Mouse (Mus musculus) hindbrain, embryonic 11.5 days (tissue): ENCODE measurements around the gene Trpm7. TPM values are rescaled to one million over a fixed set of nuclear protein-coding genes. Genes with fewer than 3 reads are reported as not detected.

ENCODE experiments used
- ATAC-seq: fragments of 200-750 bp; cut with Nextera tagmentation; 2 replicates; pipeline ENCODE4 v1.8.0; 2017; ENCODE audit warnings: mild to moderate bottlenecking, moderate TSS enrichment, moderate library complexity; ENCODE audit not compliant: low FRiP score
- DNase-seq: peaks from one replicate; pipeline ENCODE4 v3.0.0-alpha.2; 2015; ENCODE audit warnings: low spot score
- H3K27ac ChIP-seq: fragments of 300-500 bp; sonication (generic); 2 replicates; pipeline ENCODE4 v1.5.1; 2014; ENCODE audit warnings: mild to moderate bottlenecking, low read depth, low read length
- H3K27me3 ChIP-seq: fragments of 300-500 bp; sonication (generic); 2 replicates; pipeline ENCODE4 v1.6.1; 2014; ENCODE audit warnings: mild to moderate bottlenecking, low read length, moderate library complexity, mixed read lengths; ENCODE audit not compliant: control insufficient read depth, insufficient read depth
- H3K36me3 ChIP-seq: fragments of 300-500 bp; sonication (generic); 2 replicates; pipeline ENCODE4 v1.6.1; 2014; ENCODE audit warnings: mild to moderate bottlenecking, low read length, moderate library complexity, mixed read lengths; ENCODE audit not compliant: control insufficient read depth, insufficient read depth
- H3K4me1 ChIP-seq: fragments of 300-500 bp; sonication (generic); replicated peaks from 2 replicates; pipeline ENCODE4 v1.6.1; 2014; ENCODE audit warnings: low read length, mixed read lengths; ENCODE audit not compliant: control insufficient read depth, insufficient read depth
- H3K4me2 ChIP-seq: fragments of 300-500 bp; sonication (generic); replicated peaks from 2 replicates; pipeline ENCODE4 v1.6.1; 2014; ENCODE audit warnings: mild to moderate bottlenecking, low read depth, low read length
- H3K4me3 ChIP-seq: fragments of 300-500 bp; sonication (generic); 2 replicates; pipeline ENCODE4 v1.5.1; 2014; ENCODE audit warnings: low read depth, low read length
- H3K9ac ChIP-seq: fragments of 300-500 bp; sonication (generic); 2 replicates; pipeline ENCODE4 v1.6.1; 2014; ENCODE audit warnings: low read depth, low read length
- H3K9me3 ChIP-seq: fragments of 300-500 bp; sonication (generic); 2 replicates; pipeline ENCODE4 v1.6.1; 2016; ENCODE audit warnings: low read length; ENCODE audit not compliant: control insufficient read depth
- WGBS: fragments of 180-500 bp; shearing (Covaris S2); extraction: QIAGEN DNeasy Blood & Tissue Kit; methylation state at CpG from one replicate; pipeline ENCODE4 v1.1.7; 2014; 5-methylcytosine and 5-hydroxymethylcytosine counted together
- polyA plus RNA-seq: library from polyadenylated mRNA; unstranded; fragments of >200 nt; fragmentation: Nextera tagmentation; extraction: Ambion mirVana; gene quantifications from 2 replicates; pipeline ENCODE4 v1.2.1, GENCODE M21; 2014

The Trpm7 gene
- polyA plus RNA-seq, 1 experiment from 2014 or later: 43.0 TPM

GRCm38 (mm10) chr2:126795708-126796107, 80.3 kb downstream of the Trpm7 start:
- Histone ChIP-seq H3K9ac (no peak overlapping the region), H3K9me3 (no peaks in the 10 kb centered on the region), H3K27me3 (no peaks in the 10 kb centered on the region), H3K4me2 (no peak overlapping the region), H3K4me1 (no peaks in the 10 kb centered on the region), H3K4me3 (no peak overlapping the region), H3K27ac (no peak overlapping the region), H3K36me3 (peaks cover 6% of the 10 kb centered on the region; the same call in 1 of the 2 replicates)
- ATAC-seq: no peak
- no peak for DNase-seq
- 85% methylated on average over 3 of the region's 3 CpGs for WGBS

GRCm38 (mm10) chr2:126792611-126793010, 83.4 kb downstream of the Trpm7 start:
- H3K9me3 ChIP-seq: no peaks in the 10 kb centered on the region
- 84% methylated on average over 5 of the region's 5 CpGs for WGBS
- no peak for ATAC-seq
- no peak for DNase-seq
- H3K4me3 ChIP-seq: no peak overlapping the region
- peaks cover 5% of the 10 kb centered on the region; the same call in 1 of the 2 replicates for H3K36me3 ChIP-seq
- no peak overlapping the region for H3K9ac ChIP-seq
- H3K4me1 ChIP-seq: no peaks in the 10 kb centered on the region
- H3K27me3 ChIP-seq: no peaks in the 10 kb centered on the region
- no peak overlapping the region for H3K27ac ChIP-seq
- H3K4me2 ChIP-seq: no peak overlapping the region

GRCm38 (mm10) chr2:126787721-126788342, 88.2 kb downstream of the Trpm7 start:
- DNase-seq (no peak), ATAC-seq (no peak)
- WGBS: 51% methylated on average over 9 of the region's 9 CpGs
- Histone ChIP-seq H3K4me2 (no peak overlapping the region), H3K9me3 (no peaks in the 10 kb centered on the region), H3K9ac (no peak overlapping the region), H3K4me1 (no peaks in the 10 kb centered on the region), H3K4me3 (no peak overlapping the region), H3K27me3 (no peaks in the 10 kb centered on the region), H3K36me3 (peaks cover 5% of the 10 kb centered on the region; the same call in 1 of the 2 replicates), H3K27ac (no peak overlapping the region)

- H3K27ac ChIP-seq: no peak within 1 kb of the TSS
- H3K36me3 ChIP-seq: no peaks in the 10 kb centered on the region
- no peaks in the 10 kb centered on the region for H3K4me1 ChIP-seq
- ATAC-seq: no peak
- 71% methylated on average over 4 of the region's 4 CpGs for WGBS
- no peak for DNase-seq
- no peaks in the 10 kb centered on the region for H3K9me3 ChIP-seq
- no peaks in the 10 kb centered on the region for H3K27me3 ChIP-seq
- no peak within 1 kb of the TSS for H3K9ac ChIP-seq
- H3K4me3 ChIP-seq: no peak within 1 kb of the TSS
- no peak within 1 kb of the TSS for H3K4me2 ChIP-seq
These were observed 92.7 kb downstream of the Trpm7 start, which contains the start of gene Usp50 for GRCm38 (mm10) chr2:126783370-126783769. Gene Usp50 (minus strand): TSS chr2:126783470.

GRCm38 (mm10) chr2:126782433-126782832, 93.6 kb downstream of the Trpm7 start:
- Histone ChIP-seq H3K4me1 (no peaks in the 10 kb centered on the region), H3K9me3 (no peaks in the 10 kb centered on the region), H3K9ac (no peak overlapping the region), H3K4me3 (no peak overlapping the region), H3K27me3 (no peaks in the 10 kb centered on the region), H3K36me3 (no peaks in the 10 kb centered on the region), H3K27ac (no peak overlapping the region), H3K4me2 (no peak overlapping the region)
- ATAC-seq (no peak), DNase-seq (no peak)
- 78% methylated on average over 3 of the region's 3 CpGs for WGBS

GRCm38 (mm10) chr2:126781478-126781877, 94.6 kb downstream of the Trpm7 start:
- Histone ChIP-seq H3K9me3 (no peaks in the 10 kb centered on the region), H3K9ac (no peak overlapping the region), H3K4me1 (no peaks in the 10 kb centered on the region), H3K27me3 (no peaks in the 10 kb centered on the region), H3K36me3 (no peaks in the 10 kb centered on the region), H3K4me2 (no peak overlapping the region), H3K4me3 (no peak overlapping the region), H3K27ac (no peak overlapping the region)
- ATAC-seq (no peak), DNase-seq (no peak)
- 83% methylated on average over 1 of the region's 1 CpGs for WGBS

GRCm38 (mm10) chr2:126780286-126780685, 95.7 kb downstream of the Trpm7 start:
- Histone ChIP-seq H3K4me1 (no peaks in the 10 kb centered on the region), H3K36me3 (no peaks in the 10 kb centered on the region), H3K9ac (no peak overlapping the region), H3K4me3 (no peak overlapping the region), H3K27me3 (no peaks in the 10 kb centered on the region), H3K9me3 (no peaks in the 10 kb centered on the region), H3K27ac (no peak overlapping the region), H3K4me2 (no peak overlapping the region)
- 86% methylated on average over 10 of the region's 10 CpGs for WGBS
- ATAC-seq: no peak
- DNase-seq: no peak

- no peak for DNase-seq
- no peak overlapping the region for H3K27ac ChIP-seq
- no peaks in the 10 kb centered on the region for H3K9me3 ChIP-seq
- no peak for ATAC-seq
- H3K4me2 ChIP-seq: no peak overlapping the region
- H3K9ac ChIP-seq: no peak overlapping the region
- no peaks in the 10 kb centered on the region for H3K27me3 ChIP-seq
- no peak overlapping the region for H3K4me3 ChIP-seq
- no peaks in the 10 kb centered on the region for H3K36me3 ChIP-seq
- no peaks in the 10 kb centered on the region for H3K4me1 ChIP-seq
- 89% methylated on average over 4 of the region's 4 CpGs for WGBS
These were observed 97.2 kb downstream of the Trpm7 start for GRCm38 (mm10) chr2:126778806-126779205.

GRCm38 (mm10) chr2:126776416-126776815, 99.6 kb downstream of the Trpm7 start:
- H3K4me3 ChIP-seq: no peak overlapping the region
- H3K9ac ChIP-seq: no peak overlapping the region
- DNase-seq (no peak), ATAC-seq (no peak)
- no peaks in the 10 kb centered on the region for H3K36me3 ChIP-seq
- no peaks in the 10 kb centered on the region for H3K9me3 ChIP-seq
- no peaks in the 10 kb centered on the region for H3K4me1 ChIP-seq
- no peaks in the 10 kb centered on the region for H3K27me3 ChIP-seq
- 73% methylated on average over 1 of the region's 1 CpGs for WGBS
- H3K27ac ChIP-seq: no peak overlapping the region
- H3K4me2 ChIP-seq: no peak overlapping the region
